ENCODE assay signal across 9 mouse cellular contexts in the genomic region with DNA sequence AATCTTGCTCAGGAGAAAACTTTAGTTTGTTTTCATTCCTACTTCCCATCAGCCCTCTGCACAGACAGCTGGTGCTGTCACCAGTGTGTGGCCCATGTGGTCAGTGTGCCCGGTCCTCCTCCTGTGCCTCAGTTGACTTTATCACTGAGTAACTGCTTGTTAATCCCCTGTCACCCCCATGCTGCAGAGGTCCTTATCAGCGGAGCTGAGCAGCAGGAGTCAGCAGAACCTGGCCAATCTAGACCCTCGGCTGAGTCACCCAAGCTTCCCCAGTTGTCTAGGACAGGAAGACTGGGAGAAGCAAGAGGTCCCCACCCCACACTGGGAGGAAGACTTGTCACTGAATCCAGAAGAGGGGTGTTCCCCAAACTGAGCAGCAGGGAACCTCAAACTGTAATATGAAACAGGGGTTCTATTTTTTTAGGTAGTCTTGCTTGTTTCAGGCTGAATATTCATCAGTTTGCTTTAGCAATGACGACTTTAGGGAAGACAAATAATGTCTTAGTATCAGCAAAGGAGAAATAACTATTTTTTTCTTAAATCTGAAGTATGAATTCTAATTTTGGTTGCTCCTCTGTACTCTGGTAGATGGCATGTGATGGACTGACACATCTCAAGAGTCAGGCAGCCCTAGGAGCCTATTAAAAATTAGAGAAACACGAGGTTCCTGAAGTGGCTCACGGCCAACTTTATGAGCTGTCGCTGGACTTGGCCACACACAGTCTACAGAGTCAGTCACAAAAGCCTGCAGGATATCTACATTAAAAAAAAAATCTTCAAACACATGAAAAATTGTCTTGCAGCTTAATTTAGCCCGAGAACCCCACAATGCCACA. TPM values are rescaled to one million over a fixed set of nuclear protein-coding genes. Genes with fewer than 3 reads are reported as not detected.
DNase-seq lines count a peak whose midpoint lies in the region; ATAC-seq and TF ChIP-seq lines count a peak whose summit lies in the region.
"Had no signal": no experiment of that assay in that cellular context is flagged by ENCODE, and none has a peak within 500 bp of the region (broad histone marks: within the 10 kb centered on the region; RNA-seq: fewer than 3 reads in every experiment).

No protein-coding gene starts in this region.

- H3K4me2 ChIP-seq in lung, postnatal 0 days (replicated peaks; ENCODE audit: low read depth, low read length): no peak overlapping the region

- peak; percentile 59 for DNase-seq in lung, postnatal 0 days (ENCODE audit: low spot score)
- DNase-seq in lung, adult 2 months: no peak
- DNase-seq in cerebellum, adult 2 months: peak; percentile 66 to 80
- DNase-seq in frontal cortex, postnatal 10 days (ENCODE audit: low spot score in 2 of 2): no peak
- no peak for DNase-seq in urinary bladder, postnatal 10 days (ENCODE audit: low spot score)
- DNase-seq in right cerebral cortex, postnatal 36 days (ENCODE audit: low spot score in 2 of 2): no peak
- DNase-seq: adrenal gland, postnatal 10 days had no signal

- no peaks in the 10 kb centered on the region for H3K36me3 ChIP-seq in lung, postnatal 0 days (ENCODE audit: insufficient read depth, low read length)

- TF ChIP-seq POLR2A in lung, adult 2 months (IDR thresholded peaks at IDR 0.05; ENCODE audit: borderline replicate concordance, extremely low read depth, low read depth, low read length): no peak
- TF ChIP-seq POLR2A in cerebellum, adult 2 months (IDR thresholded peaks at IDR 0.05; ENCODE audit: borderline replicate concordance, insufficient read depth, low read length): no peak

- no peak overlapping the region for H3K9ac ChIP-seq in lung, postnatal 0 days (replicated peaks; ENCODE audit: low read depth)

- TF ChIP-seq CTCF in lung, postnatal 0 days (IDR thresholded peaks at IDR 0.05): no peak
- TF ChIP-seq CTCF in lung, adult 2 months (IDR thresholded peaks at IDR 0.05; ENCODE audit: insufficient read depth, low read length): no peak
- TF ChIP-seq CTCF in cerebellum, adult 2 months (IDR thresholded peaks at IDR 0.05; ENCODE audit: borderline replicate concordance, insufficient read depth, low read depth, low read length): no peak

- no peak overlapping the region for H3K4me3 ChIP-seq in lung, postnatal 0 days (ENCODE audit: low read depth, low read length)
- H3K4me3 ChIP-seq in lung, adult 2 months (replicated peaks; ENCODE audit: extremely low read depth, low read depth, low read length): no peak overlapping the region
- no peak overlapping the region for H3K4me3 ChIP-seq in cerebellum, adult 2 months (replicated peaks; ENCODE audit: insufficient read depth, low read depth, low read length)

- H3K27me3 ChIP-seq in lung, postnatal 0 days (replicated peaks; ENCODE audit: insufficient read depth, low read length): no peaks in the 10 kb centered on the region
- H3K27me3 ChIP-seq in cerebellum, adult 2 months (ENCODE audit: control insufficient read depth, insufficient read depth, low read length): no peaks in the 10 kb centered on the region

- H3K9me3 ChIP-seq in lung, postnatal 0 days (ENCODE audit: low read length): no peaks in the 10 kb centered on the region

- ATAC-seq in lung, postnatal 0 days: no peak
- ATAC-seq in hematopoietic stem cell, adult 5-6 weeks (replicated peaks in 1 of 2; ENCODE audit: insufficient read depth in 1 of 2, low FRiP score in 2 of 2, low TSS enrichment in 1 of 2, low read depth in 1 of 2, poor library complexity in 2 of 2, severe bottlenecking in 2 of 2): peak; percentile 18 to 34; a peak in 3 of 4 replicates
- peak; percentile 60 for ATAC-seq in megakaryocyte progenitor cell, adult 5-6 weeks (replicated peaks; ENCODE audit: poor library complexity)

- H3K27ac ChIP-seq in lung, postnatal 0 days (ENCODE audit: low read length): 0 out of 2 replicates have a peak overlapping the region, but pooled peaks have one; percentile 27
- peak overlapping the region; percentile 62 for H3K27ac ChIP-seq in cerebellum, adult 2 months (ENCODE audit: insufficient read depth, low read length)

- peaks cover 51% of the 10 kb centered on the region for H3K4me1 ChIP-seq in lung, postnatal 0 days (ENCODE audit: insufficient read depth, low read depth, low read length)
- H3K4me1 ChIP-seq in lung, adult 2 months (ENCODE audit: control insufficient read depth, insufficient read depth, low read length): peaks cover 47% of the 10 kb centered on the region
- peaks cover 55% of the 10 kb centered on the region for H3K4me1 ChIP-seq in cerebellum, adult 2 months (ENCODE audit: control insufficient read depth, insufficient read depth, low read length)

- TF ChIP-seq EP300 in lung, postnatal 0 days (IDR thresholded peaks at IDR 0.05): no peak

- WGBS in lung, postnatal 0 days: 27% methylated on average over 8 of the region's 8 CpGs
- 31% methylated on average over 8 of the region's 8 CpGs for WGBS in lung, adult 2 months
- WGBS in cerebellum, adult 2 months: 24% methylated on average over 8 of the region's 8 CpGs

RNA-seq across cellular contexts. Expression of a gene that starts 31.9 kb away (rescaled TPM):
- 15.2 and 22.9 TPM in 2 replicates for polyA plus RNA-seq in lung, postnatal 0 days (2015; fragmentation: Nextera tagmentation; extraction: Ambion mirVana)
- 49.3 and 79.9 TPM in 2 replicates for polyA plus RNA-seq in lung, adult 2 months (2012; rRNA removed)
- polyA plus RNA-seq in cerebellum, adult 2 months (2012; rRNA removed): 50.5 and 59.9 TPM in 2 replicates
- 68.2 and 74.3 TPM in 2 replicates for total RNA-seq in hematopoietic stem cell, adult 5-6 weeks (2017)
- 19.9 and 23.7 TPM in 2 replicates for total RNA-seq in megakaryocyte progenitor cell, adult 5-6 weeks (2015)
- total RNA-seq in megakaryocyte progenitor cell, adult 5-6 weeks (2017): 20.1 and 22.8 TPM in 2 replicates

Comparison
In these comparisons a context has a peak if more than half of its experiments do, and no peak if none do; other contexts are left out.
1. DNase-seq: peak in lung, postnatal 0 days (single experiment) and cerebellum, adult 2 months (2 of 2); none in lung, adult 2 months (single experiment), frontal cortex, postnatal 10 days (0 of 2), urinary bladder, postnatal 10 days (single experiment) and right cerebral cortex, postnatal 36 days (0 of 2).